Mouse (Mus musculus) olfactory bulb, adult 2 months (tissue): Measurements from ENCODE around the gene Cirbp.

ENCODE experiments used
- CTCF ChIP-seq: fragments of 200-500 bp; IDR thresholded peaks from 2 replicates; pipeline ENCODE4 v1.5.1; 2012; ENCODE audit warnings: low read depth, mild to moderate bottlenecking, low read length, moderate library complexity; ENCODE audit not compliant: insufficient read depth
- POLR2A ChIP-seq: fragments of 200-500 bp; IDR thresholded peaks from 2 replicates; pipeline ENCODE4 v1.6.1; 2012; ENCODE audit warnings: mild to moderate bottlenecking, low read depth, low read length, moderate library complexity; ENCODE audit not compliant: insufficient read depth

DNA sequence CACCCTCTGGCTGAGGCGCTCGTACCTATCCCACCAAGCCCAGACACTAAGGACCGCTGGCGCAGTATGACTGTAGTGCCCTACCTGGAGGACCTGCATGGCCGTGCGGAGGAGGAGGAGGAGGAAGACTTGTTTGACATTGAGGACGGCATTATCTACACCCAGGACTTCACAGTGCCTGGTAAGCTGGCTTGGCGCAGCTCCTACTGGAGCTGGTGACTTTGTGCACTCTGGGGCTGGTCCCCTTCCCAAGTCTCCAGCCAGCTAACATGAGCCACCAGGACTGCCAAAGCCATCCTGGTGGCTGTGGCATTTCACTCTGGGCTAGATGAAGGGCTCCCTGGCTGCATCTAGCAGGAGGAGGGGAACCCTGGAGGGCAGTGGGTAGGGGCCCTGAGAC lies 37.9 kb upstream of the Cirbp start:
- no peak for TF ChIP-seq CTCF
- TF ChIP-seq POLR2A: 0 out of 2 replicates have a peak, but pooled peaks have one; percentile 17
